Mouse (Mus musculus): ENCODE results near the gene Gkn1. TPM values are rescaled to one million over a fixed set of nuclear protein-coding genes. Genes with fewer than 3 reads are reported as not detected.

Gene Gkn1
- total and polyA plus RNA-seq, 3 experiments: not detected

DNA sequence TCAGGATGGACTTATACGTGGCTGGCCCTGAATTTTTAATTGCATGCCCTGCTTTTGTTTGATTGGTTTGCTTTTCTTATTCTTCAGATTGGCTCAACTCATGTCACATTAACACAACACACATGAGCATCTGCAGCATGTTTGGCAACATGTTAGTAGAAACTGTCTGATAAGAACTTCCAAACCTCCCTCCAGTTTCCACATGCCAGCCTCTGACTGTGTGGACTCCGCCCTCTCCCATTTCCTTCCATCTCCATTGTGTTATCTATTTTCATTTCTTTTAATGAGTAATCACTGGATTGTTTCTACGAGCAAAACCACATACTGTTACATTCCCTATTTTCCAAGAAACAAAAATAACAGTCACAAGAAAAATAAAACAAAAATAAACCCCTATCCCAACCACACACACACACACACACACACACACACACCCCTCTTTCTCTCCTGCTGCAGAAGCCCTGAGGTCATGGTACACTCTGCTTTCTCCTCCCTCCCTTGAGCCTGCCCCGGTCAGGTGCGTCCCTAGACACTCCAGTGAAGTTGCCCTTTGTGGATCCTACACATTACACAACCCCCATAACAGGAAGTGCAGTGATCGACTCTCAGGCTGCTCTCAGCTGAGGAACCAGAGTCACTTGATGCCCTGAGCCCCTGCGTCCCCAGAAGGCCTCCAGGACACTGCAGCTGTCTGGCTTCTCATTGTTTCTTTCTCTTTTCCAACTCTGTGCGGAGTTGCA lies 42.9 kb upstream of the Gkn1 start:
- peak; percentile 53 for DNase-seq (ENCODE audit: extremely low read depth)
- in situ Hi-C loops (cut with MboI; ENCODE audit: low pct_ligation_motif_present, low pct_unique_long_range_greater_than_20kb, low sequenced_read_pairs) (no loop called here), dilution Hi-C loops (cut with MboI; ENCODE audit: extremely low pct_ligation_motif_present, extremely low pct_unique_long_range_greater_than_20kb, low sequenced_read_pairs) (no loop called here)
- Histone ChIP-seq H3K79me2 (replicated peaks; ENCODE audit: control insufficient read depth, extremely low read depth, insufficient read depth, poor library complexity, severe bottlenecking) (no peaks in the 10 kb centered on the region), H3K9me3 (replicated peaks; ENCODE audit: low read length) (no peaks in the 10 kb centered on the region), H3K4me3 (replicated peaks in 1 of 3; ENCODE audit: low read depth in 2 of 3, low read length in 2 of 3, poor library complexity in 1 of 3) (no peak overlapping the region), H3K4me1 (ENCODE audit: control insufficient read depth in 1 of 2, insufficient read depth in 2 of 2) (peaks cover 14 to 53% of the 10 kb centered on the region in 2 experiments), H3K36me3 (replicated peaks in 1 of 2; ENCODE audit: control insufficient read depth in 1 of 2, insufficient read depth in 1 of 2, low read length in 1 of 2) (no peaks in the 10 kb centered on the region), H3K4me2 (ENCODE audit: insufficient read depth, low read depth, poor library complexity, severe bottlenecking) (peak overlapping the region; percentile 74; the same call in 1 of the 2 replicates), H3K27me3 (replicated peaks) (peaks cover 5% of the 10 kb centered on the region), H3K9ac (ENCODE audit: insufficient read depth, low read depth) (no peak overlapping the region), H3K27ac (ENCODE audit: insufficient read depth, low read depth) (no peak overlapping the region)
- no peak for TF ChIP-seq MAZ (IDR thresholded peaks at IDR 0.05; ENCODE audit: low read depth, low read length)
- no peak for TF ChIP-seq PAX5 (IDR thresholded peaks at IDR 0.05; ENCODE audit: low read length)
- TF ChIP-seq CHD1 (IDR thresholded peaks at IDR 0.05; ENCODE audit: low read depth, low read length): no peak
- no peak for TF ChIP-seq MAFK (IDR thresholded peaks at IDR 0.05; ENCODE audit: insufficient replicate concordance, low read length)
- TF ChIP-seq RCOR1 (conservative IDR thresholded peaks at IDR 0.05; ENCODE audit: low read depth, low read length): no peak
- no peak for TF ChIP-seq RAD21 (IDR thresholded peaks at IDR 0.05; ENCODE audit: low read depth, low read length)
- no peak for TF ChIP-seq MXI1 (IDR thresholded peaks at IDR 0.05; ENCODE audit: low read depth, low read length)
- TF ChIP-seq USF2 (conservative IDR thresholded peaks at IDR 0.05; ENCODE audit: low read depth, low read length): no peak
- no peak for TF ChIP-seq ZC3H11A (IDR thresholded peaks at IDR 0.05; ENCODE audit: low read depth, low read length)
- TF ChIP-seq UBTF (IDR thresholded peaks at IDR 0.05; ENCODE audit: low read depth, low read length): no peak
- TF ChIP-seq JUND (conservative IDR thresholded peaks at IDR 0.05; ENCODE audit: low read depth, low read length): no peak
- 0 out of 2 replicates have a peak, but pooled peaks have one; percentile 5 for TF ChIP-seq CHD2 (IDR thresholded peaks at IDR 0.05; ENCODE audit: low read length)
- TF ChIP-seq MYC (IDR thresholded peaks at IDR 0.05; ENCODE audit: low read depth, low read length): no peak
- no peak for TF ChIP-seq EP300 (IDR thresholded peaks at IDR 0.05; ENCODE audit: low read length)
- TF ChIP-seq BHLHE40 (IDR thresholded peaks at IDR 0.05; ENCODE audit: low read depth, low read length): peak; percentile 48
- TF ChIP-seq HCFC1 (IDR thresholded peaks at IDR 0.05; ENCODE audit: low read depth, low read length): no peak
- no peak for TF ChIP-seq ELF1 (IDR thresholded peaks at IDR 0.05; ENCODE audit: low read depth, low read length)
- TF ChIP-seq ETS1 (conservative IDR thresholded peaks at IDR 0.05; ENCODE audit: low read depth, low read length): peak; percentile 36

DNA sequence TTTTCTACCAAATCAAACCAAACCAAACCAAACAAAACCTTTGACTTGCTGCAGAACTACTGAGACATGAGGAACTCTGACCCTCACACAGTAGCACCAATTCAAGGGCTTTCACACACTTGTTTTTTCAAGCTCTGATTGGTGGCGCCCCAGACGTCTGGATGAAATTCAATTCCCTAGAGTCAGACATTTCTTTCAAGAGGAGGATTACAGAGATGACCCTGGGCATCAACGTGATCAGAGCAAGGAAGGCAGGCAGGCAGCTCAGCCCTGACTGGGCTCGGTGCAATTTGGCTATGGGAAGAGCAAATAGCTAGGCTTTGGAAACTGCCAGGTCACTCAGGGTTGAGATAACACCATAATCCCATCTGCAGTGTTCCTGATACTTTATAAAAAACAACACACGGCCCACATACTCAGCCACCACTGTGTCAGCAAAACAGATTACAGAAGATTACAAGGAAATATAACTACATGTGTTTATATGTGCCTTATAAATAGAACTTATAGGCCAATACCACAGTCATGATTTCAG lies 38.8 kb upstream of the Gkn1 start:
- in situ Hi-C loops (cut with MboI; ENCODE audit: low pct_ligation_motif_present, low pct_unique_long_range_greater_than_20kb, low sequenced_read_pairs) (no loop called here), dilution Hi-C loops (cut with MboI; ENCODE audit: extremely low pct_ligation_motif_present, extremely low pct_unique_long_range_greater_than_20kb, low sequenced_read_pairs) (no loop called here)
- no peak overlapping the region for H3K4me3 ChIP-seq (replicated peaks in 1 of 3; ENCODE audit: low read depth in 2 of 3, low read length in 2 of 3, poor library complexity in 1 of 3)
- peaks cover 5% of the 10 kb centered on the region for H3K27me3 ChIP-seq (replicated peaks)
- no peaks in the 10 kb centered on the region for H3K9me3 ChIP-seq (replicated peaks; ENCODE audit: low read length)
- TF ChIP-seq CTCF (conservative IDR thresholded peaks at IDR 0.05 in 1 of 2, IDR thresholded peaks at IDR 0.05 in 1 of 2; ENCODE audit: low read depth in 2 of 2, low read length in 2 of 2) (no peak), TCF12 (IDR thresholded peaks at IDR 0.05; ENCODE audit: low read depth, low read length) (no peak), NRF1 (IDR thresholded peaks at IDR 0.05; ENCODE audit: low read depth, low read length) (no peak), MAZ (IDR thresholded peaks at IDR 0.05; ENCODE audit: low read depth, low read length) (no peak), ELF1 (IDR thresholded peaks at IDR 0.05; ENCODE audit: low read depth, low read length) (no peak), KAT2A (IDR thresholded peaks at IDR 0.05; ENCODE audit: insufficient replicate concordance, low read length) (no peak), PAX5 (IDR thresholded peaks at IDR 0.05; ENCODE audit: low read length) (no peak), CHD2 (IDR thresholded peaks at IDR 0.05; ENCODE audit: low read length) (no peak), HCFC1 (IDR thresholded peaks at IDR 0.05; ENCODE audit: low read depth, low read length) (no peak), USF2 (conservative IDR thresholded peaks at IDR 0.05; ENCODE audit: low read depth, low read length) (no peak), ZMIZ1 (IDR thresholded peaks at IDR 0.05; ENCODE audit: low read depth, low read length) (no peak), TBP (conservative IDR thresholded peaks at IDR 0.05; ENCODE audit: low read depth, low read length) (no peak), POLR2A (IDR thresholded peaks at IDR 0.05; ENCODE audit: low read depth, low read length) (no peak), ZC3H11A (IDR thresholded peaks at IDR 0.05; ENCODE audit: low read depth, low read length) (no peak)
- no peak overlapping the region for H3K9ac ChIP-seq (ENCODE audit: insufficient read depth, low read depth)
- no peak overlapping the region for H3K4me2 ChIP-seq (ENCODE audit: insufficient read depth, low read depth, poor library complexity, severe bottlenecking)
- H3K79me2 ChIP-seq (replicated peaks; ENCODE audit: control insufficient read depth, extremely low read depth, insufficient read depth, poor library complexity, severe bottlenecking): no peaks in the 10 kb centered on the region
- peaks cover 5 to 45% of the 10 kb centered on the region in 2 experiments for H3K4me1 ChIP-seq (ENCODE audit: control insufficient read depth in 1 of 2, insufficient read depth in 2 of 2)
- no peak overlapping the region for H3K27ac ChIP-seq (ENCODE audit: insufficient read depth, low read depth)
- H3K36me3 ChIP-seq (replicated peaks in 1 of 2; ENCODE audit: control insufficient read depth in 1 of 2, insufficient read depth in 1 of 2, low read length in 1 of 2): no peaks in the 10 kb centered on the region
- DNase-seq (ENCODE audit: extremely low read depth): no peak
